Mouse (Mus musculus) liver, adult 2 months (tissue): ENCODE results near the gene Mboat1.

Source experiments
- CTCF ChIP-seq: fragments of 200-500 bp; IDR thresholded peaks from 2 replicates; pipeline ENCODE4 v1.5.1; 2011; ENCODE audit warnings: low read depth, low read length, control low read depth
- POLR2A ChIP-seq: fragments of 200-500 bp; IDR thresholded peaks from 2 replicates; pipeline ENCODE4 v1.6.1; 2011; ENCODE audit warnings: low read length, control low read depth; ENCODE audit not compliant: insufficient read depth; ENCODE audit errors: extremely low read depth

GRCm38 (mm10) chr13:30146468-30146867, 10.2 kb downstream of the Mboat1 start:
- TF ChIP-seq POLR2A (no peak), CTCF (no peak)
